Mouse (Mus musculus): ENCODE results near the gene Wdr70. TPM values are rescaled to one million over a fixed set of nuclear protein-coding genes. Genes with fewer than 3 reads are reported as not detected.

Gene Wdr70
- polyA plus RNA-seq, 1 experiment = 50.5 TPM

- Histone ChIP-seq H3K36me3 (ENCODE audit: control insufficient read depth, insufficient read depth) (peaks cover 14% of the 10 kb centered on the region), H3K27me3 (ENCODE audit: control insufficient read depth, insufficient read depth, insufficient read length) (no peaks in the 10 kb centered on the region), H3K79me2 (ENCODE audit: control insufficient read depth, insufficient read depth) (no peaks in the 10 kb centered on the region), H3K4me3 (no peak overlapping the region), H3ac (ENCODE audit: control insufficient read depth, insufficient read length) (no peak overlapping the region), H3K4me2 (ENCODE audit: low read depth) (no peak overlapping the region)
- TF ChIP-seq CEBPB (IDR thresholded peaks at IDR 0.05; ENCODE audit: insufficient read depth, poor library complexity, severe bottlenecking) (no peak), TCF12 (IDR thresholded peaks at IDR 0.05; ENCODE audit: insufficient read depth, poor library complexity, severe bottlenecking) (peak; percentile 32), MYOD1 (IDR thresholded peaks at IDR 0.05; ENCODE audit: control insufficient read depth in 1 of 3, insufficient read length in 2 of 3, low read depth in 2 of 3) (peak; percentile 4 to 78 (median 16)), MYOG (IDR thresholded peaks at IDR 0.05; ENCODE audit: control insufficient read depth in 1 of 3, insufficient read depth in 1 of 3, insufficient read length in 2 of 3, low read depth in 2 of 3) (peak in 2 of 3 experiments; percentile 44 to 72)
Measured at GRCm38 (mm10) chr15:7921124-7921523, 177.9 kb downstream of the Wdr70 start.

GRCm38 (mm10) chr15:7906491-7907035, 192.4 kb downstream of the Wdr70 start:
- H3K27me3 ChIP-seq (ENCODE audit: control insufficient read depth, insufficient read depth, insufficient read length) = no peaks in the 10 kb centered on the region
- no peaks in the 10 kb centered on the region for H3K36me3 ChIP-seq (ENCODE audit: control insufficient read depth, insufficient read depth)
- TF ChIP-seq TCF12 (IDR thresholded peaks at IDR 0.05; ENCODE audit: insufficient read depth, poor library complexity, severe bottlenecking) = no peak
- TF ChIP-seq MYOG (IDR thresholded peaks at IDR 0.05; ENCODE audit: control insufficient read depth in 1 of 3, insufficient read depth in 1 of 3, insufficient read length in 2 of 3, low read depth in 2 of 3) = no peak
- no peak for TF ChIP-seq POLR2A (IDR thresholded peaks at IDR 0.05; ENCODE audit: insufficient read length, low read depth)
- TF ChIP-seq REST (IDR thresholded peaks at IDR 0.05; ENCODE audit: insufficient read depth, insufficient read length) = no peak
- TF ChIP-seq MYOD1 (IDR thresholded peaks at IDR 0.05; ENCODE audit: control insufficient read depth in 1 of 3, insufficient read length in 2 of 3, low read depth in 2 of 3) = no peak
- TF ChIP-seq CEBPB (IDR thresholded peaks at IDR 0.05; ENCODE audit: insufficient read depth, poor library complexity, severe bottlenecking) = no peak
- no peak for TF ChIP-seq TCF3 (IDR thresholded peaks at IDR 0.05; ENCODE audit: insufficient read length, low read depth)
- no peak for TF ChIP-seq SRF (IDR thresholded peaks at IDR 0.05; ENCODE audit: control insufficient read depth, insufficient read length, low read depth)
- no peak for TF ChIP-seq E2F4 (IDR thresholded peaks at IDR 0.05; ENCODE audit: insufficient read depth)
- TF ChIP-seq USF1 (IDR thresholded peaks at IDR 0.05; ENCODE audit: low read depth) = no peak
- no peak for TF ChIP-seq POLR2AphosphoS2 (IDR thresholded peaks at IDR 0.05; ENCODE audit: insufficient read length, low read depth)
- TF ChIP-seq MAX (IDR thresholded peaks at IDR 0.05; ENCODE audit: low read depth) = no peak
- no peak overlapping the region for H3K4me3 ChIP-seq
- no peaks in the 10 kb centered on the region for H3K79me2 ChIP-seq (ENCODE audit: control insufficient read depth, insufficient read depth)
- H3ac ChIP-seq (ENCODE audit: control insufficient read depth, insufficient read length) = no peak overlapping the region
- H3K4me2 ChIP-seq (ENCODE audit: low read depth) = no peak overlapping the region

GRCm38 (mm10) chr15:7899286-7899685, 199.7 kb downstream of the Wdr70 start:
- no peaks in the 10 kb centered on the region for H3K27me3 ChIP-seq (ENCODE audit: control insufficient read depth, insufficient read depth, insufficient read length)

GRCm38 (mm10) chr15:7891547-7892282, 207.3 kb downstream of the Wdr70 start:
- no peak overlapping the region for H3ac ChIP-seq (ENCODE audit: control insufficient read depth, insufficient read length)
- no peaks in the 10 kb centered on the region for H3K27me3 ChIP-seq (ENCODE audit: control insufficient read depth, insufficient read depth, insufficient read length)
- peak overlapping the region; percentile 13 for H3K4me2 ChIP-seq (ENCODE audit: low read depth)
- TF ChIP-seq POLR2AphosphoS2 (IDR thresholded peaks at IDR 0.05; ENCODE audit: insufficient read length, low read depth) = no peak
- no peak for TF ChIP-seq SRF (IDR thresholded peaks at IDR 0.05; ENCODE audit: control insufficient read depth, insufficient read length, low read depth)
- no peak for TF ChIP-seq POLR2A (IDR thresholded peaks at IDR 0.05; ENCODE audit: insufficient read length, low read depth)
- TF ChIP-seq REST (IDR thresholded peaks at IDR 0.05; ENCODE audit: insufficient read depth, insufficient read length) = no peak
- TF ChIP-seq CEBPB (IDR thresholded peaks at IDR 0.05; ENCODE audit: insufficient read depth, poor library complexity, severe bottlenecking) = 0 out of 2 replicates have a peak, but pooled peaks have one; percentile 10
- TF ChIP-seq MYOG (IDR thresholded peaks at IDR 0.05; ENCODE audit: control insufficient read depth in 1 of 3, insufficient read depth in 1 of 3, insufficient read length in 2 of 3, low read depth in 2 of 3) = no peak
- TF ChIP-seq TCF12 (IDR thresholded peaks at IDR 0.05; ENCODE audit: insufficient read depth, poor library complexity, severe bottlenecking) = no peak
- no peak for TF ChIP-seq E2F4 (IDR thresholded peaks at IDR 0.05; ENCODE audit: insufficient read depth)
- peak; percentile 41 for TF ChIP-seq USF1 (IDR thresholded peaks at IDR 0.05; ENCODE audit: low read depth)
- no peak for TF ChIP-seq TCF3 (IDR thresholded peaks at IDR 0.05; ENCODE audit: insufficient read length, low read depth)
- no peaks in the 10 kb centered on the region for H3K79me2 ChIP-seq (ENCODE audit: control insufficient read depth, insufficient read depth)
- H3K4me3 ChIP-seq = no peak overlapping the region
- H3K36me3 ChIP-seq (ENCODE audit: control insufficient read depth, insufficient read depth) = peaks cover 1% of the 10 kb centered on the region

More at GRCm38 (mm10) chr15:7899286-7899685, 199.7 kb downstream of the Wdr70 start:
- H3K79me2 ChIP-seq (ENCODE audit: control insufficient read depth, insufficient read depth) = no peaks in the 10 kb centered on the region
- H3K36me3 ChIP-seq (ENCODE audit: control insufficient read depth, insufficient read depth) = peaks cover 5% of the 10 kb centered on the region
- no peak overlapping the region for H3K4me3 ChIP-seq
- no peak for TF ChIP-seq POLR2AphosphoS2 (IDR thresholded peaks at IDR 0.05; ENCODE audit: insufficient read length, low read depth)
- TF ChIP-seq POLR2A (IDR thresholded peaks at IDR 0.05; ENCODE audit: insufficient read length, low read depth) = no peak
- TF ChIP-seq MYOD1 (IDR thresholded peaks at IDR 0.05; ENCODE audit: control insufficient read depth in 1 of 3, insufficient read length in 2 of 3, low read depth in 2 of 3) = no peak
- TF ChIP-seq MYOG (IDR thresholded peaks at IDR 0.05; ENCODE audit: control insufficient read depth in 1 of 3, insufficient read depth in 1 of 3, insufficient read length in 2 of 3, low read depth in 2 of 3) = no peak
- no peak for TF ChIP-seq TCF12 (IDR thresholded peaks at IDR 0.05; ENCODE audit: insufficient read depth, poor library complexity, severe bottlenecking)
- TF ChIP-seq USF1 (IDR thresholded peaks at IDR 0.05; ENCODE audit: low read depth) = no peak
- TF ChIP-seq CEBPB (IDR thresholded peaks at IDR 0.05; ENCODE audit: insufficient read depth, poor library complexity, severe bottlenecking) = no peak
- no peak for TF ChIP-seq REST (IDR thresholded peaks at IDR 0.05; ENCODE audit: insufficient read depth, insufficient read length)
- TF ChIP-seq MAX (IDR thresholded peaks at IDR 0.05; ENCODE audit: low read depth) = no peak
- TF ChIP-seq E2F4 (IDR thresholded peaks at IDR 0.05; ENCODE audit: insufficient read depth) = no peak
- TF ChIP-seq SRF (IDR thresholded peaks at IDR 0.05; ENCODE audit: control insufficient read depth, insufficient read length, low read depth) = no peak
- TF ChIP-seq TCF3 (IDR thresholded peaks at IDR 0.05; ENCODE audit: insufficient read length, low read depth) = no peak
- H3K4me2 ChIP-seq (ENCODE audit: low read depth) = no peak overlapping the region
- no peak overlapping the region for H3ac ChIP-seq (ENCODE audit: control insufficient read depth, insufficient read length)
